Mouse (Mus musculus) adrenal gland (tissue): ENCODE measurements around the gene BC005624.

Experiments
- intact Hi-C: fragments of 180-260 bp; cut with DNase I; formaldehyde crosslinking; loops from one replicate; pipeline ENCODE4 v1.15.1; 2025

The BC005624 gene

GRCm38 (mm10) chr2:30931922-30932321 is 50.1 kb downstream of the BC005624 start:
- intact Hi-C loops, result loop anchor here (5.0 kb wide), 3 partner anchors 105 to 495 kb away; partner anchors contain the start of gene 1700001O22Rik

DNA sequence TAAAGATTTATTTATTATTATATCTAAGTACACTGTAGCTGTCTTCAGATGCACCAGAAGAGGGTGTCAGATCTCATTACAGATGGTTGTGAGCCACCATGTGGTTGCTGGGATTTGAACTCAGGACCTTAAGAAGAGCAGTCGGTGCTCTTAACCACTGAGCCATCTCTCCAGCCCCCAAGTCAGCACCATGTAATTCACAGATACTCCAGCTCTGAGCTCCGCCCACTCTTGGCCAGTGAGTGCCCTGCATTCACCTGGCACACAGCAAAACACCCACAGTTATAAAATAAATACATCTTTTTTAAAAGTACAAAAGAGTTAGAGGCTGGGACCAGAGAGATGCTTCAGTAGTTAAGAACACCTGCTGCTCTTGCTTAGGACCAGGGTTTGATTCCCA is 51.2 kb downstream of the BC005624 start:
- intact Hi-C loops, result loop anchor here (5.0 kb wide), 3 partner anchors 104 to 494 kb away; partner anchors contain the start of gene 1700001O22Rik

GRCm38 (mm10) chr2:30929483-30930045 is 52.4 kb downstream of the BC005624 start, which contains the start of gene Ptges:
TSS of gene Ptges (minus strand) at chr2:30929863.
- intact Hi-C loops, result loop anchor here (5.0 kb wide), 3 partner anchors 102 to 492 kb away; partner anchors contain the start of gene 1700001O22Rik

GRCm38 (mm10) chr2:30928893-30929482 is 53.0 kb downstream of the BC005624 start:
- intact Hi-C loops, result no loop called here

DNA sequence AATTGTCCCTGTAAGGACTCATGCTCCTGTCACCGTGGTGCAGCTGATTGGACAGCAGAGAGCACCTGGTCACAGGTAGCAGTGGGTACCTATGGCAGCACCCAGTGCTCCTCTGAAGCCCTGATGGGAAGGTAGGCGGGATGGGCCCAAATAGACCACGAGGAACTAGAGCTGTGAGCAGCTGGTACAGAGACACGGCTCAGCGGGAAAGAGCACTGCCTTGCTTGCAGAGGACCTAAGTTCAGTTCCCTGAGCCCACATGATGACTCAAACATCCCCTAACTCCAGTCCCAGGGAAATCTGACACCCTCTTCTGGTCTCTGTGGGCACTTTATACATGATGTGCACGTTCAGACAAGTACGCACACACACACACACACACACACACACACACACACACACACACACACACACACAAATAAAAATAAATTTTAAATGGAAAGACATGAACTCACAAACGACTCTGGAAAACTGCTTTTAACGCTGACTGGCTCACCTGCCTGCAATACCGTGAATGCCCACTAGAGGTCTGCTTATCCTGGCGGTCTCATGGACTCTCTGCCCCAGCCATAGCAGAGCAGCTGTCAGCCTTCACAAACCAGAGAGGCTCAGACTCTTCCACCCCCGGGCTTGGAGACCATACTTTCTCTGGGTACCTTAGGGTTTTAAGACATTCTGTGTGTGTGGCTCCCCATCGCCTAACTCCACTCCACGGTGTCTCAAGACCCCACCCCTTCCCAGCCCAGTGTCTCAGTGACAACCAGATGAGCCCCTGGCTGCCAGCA is 54.0 kb downstream of the BC005624 start:
- intact Hi-C loops, result no loop called here

DNA sequence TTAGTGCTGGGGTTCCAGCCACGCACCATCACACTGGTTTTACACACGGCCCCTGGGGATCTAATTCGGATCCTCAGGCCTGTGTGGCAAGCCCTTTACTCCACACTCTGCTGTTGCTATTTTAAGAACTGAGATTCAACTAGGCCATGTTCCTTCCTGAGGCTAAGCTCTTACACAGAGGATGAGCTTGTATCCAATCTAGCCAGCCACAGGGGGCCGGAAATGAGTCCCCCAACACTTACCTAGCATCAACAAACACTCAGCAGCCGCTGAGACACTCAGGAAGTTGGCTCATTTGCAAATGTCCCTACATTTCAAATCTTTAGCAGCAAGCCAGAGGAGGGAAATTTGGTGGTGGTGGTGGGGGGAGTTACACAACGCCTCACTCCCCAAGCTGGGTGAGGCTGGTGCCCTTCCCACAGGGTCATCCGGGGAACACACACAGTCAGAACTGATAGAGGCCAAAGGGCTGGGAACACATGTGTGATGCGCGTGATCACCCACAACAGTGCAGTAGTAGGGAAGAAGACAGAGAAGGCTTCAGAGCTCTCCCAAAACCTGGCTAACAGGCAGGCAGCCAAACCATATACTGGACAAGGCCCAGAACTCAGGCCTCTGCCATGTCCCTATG is 54.7 kb downstream of the BC005624 start:
- intact Hi-C loops, result no loop called here

GRCm38 (mm10) chr2:30926381-30926780 is 55.6 kb downstream of the BC005624 start:
- intact Hi-C loops, result no loop called here

DNA sequence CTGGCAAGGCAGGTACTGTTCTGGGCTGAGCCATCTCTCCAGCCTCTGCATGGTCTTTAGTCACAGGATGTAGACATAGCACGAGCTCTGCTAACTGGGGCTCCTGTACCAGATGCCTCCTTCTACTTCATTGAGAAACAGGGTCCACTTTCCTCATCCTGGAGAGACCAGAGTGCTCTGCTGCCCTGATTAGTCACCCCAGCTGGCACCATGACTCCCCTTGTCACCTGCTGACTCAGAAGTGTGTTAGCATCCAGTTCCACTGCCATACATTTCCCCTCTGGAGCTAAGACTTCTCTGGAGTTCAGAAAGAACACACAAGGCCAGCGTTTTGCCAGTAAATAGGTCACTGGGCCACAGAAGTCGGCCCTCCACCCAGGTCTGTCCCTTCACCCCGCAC is 56.8 kb downstream of the BC005624 start:
- intact Hi-C loops, result no loop called here

GRCm38 (mm10) chr2:30923099-30923498 is 58.9 kb downstream of the BC005624 start:
- intact Hi-C loops, result no loop called here
